Mouse (Mus musculus): ENCODE data around the gene Igf2bp2. TPM values are rescaled to one million over a fixed set of nuclear protein-coding genes. Genes with fewer than 3 reads are reported as not detected.
A peak's percentile ranks its signal among the peaks of the same experiment; 100 is the strongest.

The Igf2bp2 gene
- total RNA-seq, 2 experiments from 2014 or later, result 0.68 to 1.00 TPM

- no peak for DNase-seq (ENCODE audit: low spot score in 2 of 2)
Measured at GRCm38 (mm10) chr16:22149659-22150345, 13.3 kb downstream of the Igf2bp2 start.

DNA sequence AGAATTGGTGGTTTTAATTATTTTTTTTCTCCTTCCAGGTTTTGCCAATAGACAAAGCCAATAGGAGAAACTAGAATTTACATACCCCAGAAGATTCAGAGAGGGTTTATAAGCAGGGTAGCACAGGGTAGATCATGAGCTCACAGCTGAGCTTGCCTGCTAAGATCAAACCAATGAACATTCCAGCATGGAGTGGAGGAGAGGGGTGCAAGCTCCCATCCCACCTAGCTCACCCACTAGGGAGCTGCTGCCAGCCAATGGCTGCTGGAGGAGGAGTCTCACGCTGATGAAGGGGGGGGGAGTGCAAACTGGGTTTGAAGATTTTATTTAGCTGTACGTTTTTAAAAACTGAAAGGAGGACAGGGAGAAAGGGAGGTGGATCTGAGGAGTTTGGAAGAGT, 14.0 kb downstream of the Igf2bp2 start:
- DNase-seq (ENCODE audit: low spot score in 2 of 2), result no peak

DNA sequence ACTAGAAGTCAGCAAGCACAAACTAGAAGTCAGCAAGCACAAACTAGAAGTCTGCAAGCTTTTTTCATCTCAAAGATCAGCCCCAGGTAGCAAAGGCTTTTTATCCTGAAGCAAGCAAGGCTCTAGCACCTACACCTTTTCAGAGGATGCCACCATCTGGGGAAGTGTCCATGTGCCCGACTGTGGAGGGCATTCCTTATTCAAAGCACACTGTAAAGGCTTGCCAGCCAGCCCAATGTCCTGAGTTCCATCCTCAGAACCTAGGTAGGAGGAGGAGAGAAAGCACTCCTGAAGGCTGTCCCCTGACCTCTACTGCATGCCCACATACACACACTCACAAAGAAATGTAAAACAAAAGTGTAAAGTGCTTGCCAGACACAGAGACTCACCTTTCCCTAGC, 16.0 kb downstream of the Igf2bp2 start:
- DNase-seq (ENCODE audit: low spot score in 2 of 2), result no peak

GRCm38 (mm10) chr16:22146071-22146470, 17.0 kb downstream of the Igf2bp2 start:
- no peak for DNase-seq (ENCODE audit: low spot score in 2 of 2)

- no peak for DNase-seq (ENCODE audit: low spot score in 2 of 2)
Measured at GRCm38 (mm10) chr16:22144490-22144889, 18.6 kb downstream of the Igf2bp2 start.

DNA sequence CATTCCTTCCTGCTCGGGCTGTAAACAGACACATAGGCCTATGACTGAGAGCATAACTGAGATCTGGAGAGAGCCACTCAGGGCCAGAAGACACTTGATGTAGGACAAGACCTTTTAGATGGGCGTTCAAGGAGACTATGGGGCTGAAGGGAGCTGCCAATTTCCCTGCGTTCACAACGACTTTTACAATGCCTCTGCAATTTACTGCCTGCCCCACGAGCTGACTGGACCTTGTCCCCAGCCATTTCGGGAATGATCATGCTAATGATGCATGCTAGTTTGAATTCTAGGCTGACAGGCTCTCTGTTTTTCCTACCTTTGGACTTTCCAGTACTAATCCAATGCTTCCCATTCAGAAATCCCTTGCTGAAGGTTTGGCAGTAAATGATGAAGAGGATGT, 22.2 kb downstream of the Igf2bp2 start:
- DNase-seq (ENCODE audit: low spot score in 2 of 2), result no peak

DNA sequence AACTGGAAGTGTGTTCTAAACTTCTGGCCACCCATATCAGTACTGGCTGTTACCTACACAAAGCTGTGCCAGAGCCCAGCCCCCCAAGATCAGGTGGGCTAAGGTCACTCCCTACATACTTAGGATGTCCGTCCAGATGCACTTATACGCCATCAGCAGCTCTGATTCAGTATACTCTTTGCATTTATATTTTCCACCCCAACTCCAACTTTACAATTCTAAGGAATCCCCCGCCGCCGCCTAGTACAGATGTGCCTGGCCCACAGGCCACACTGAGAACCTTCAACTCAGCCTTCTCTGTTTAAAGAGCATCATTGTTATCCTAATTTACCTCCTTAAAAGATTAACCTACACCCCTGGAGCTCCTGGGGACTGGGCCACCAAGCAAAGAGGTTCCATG, 23.3 kb downstream of the Igf2bp2 start:
- DNase-seq (ENCODE audit: low spot score in 2 of 2), result no peak

DNA sequence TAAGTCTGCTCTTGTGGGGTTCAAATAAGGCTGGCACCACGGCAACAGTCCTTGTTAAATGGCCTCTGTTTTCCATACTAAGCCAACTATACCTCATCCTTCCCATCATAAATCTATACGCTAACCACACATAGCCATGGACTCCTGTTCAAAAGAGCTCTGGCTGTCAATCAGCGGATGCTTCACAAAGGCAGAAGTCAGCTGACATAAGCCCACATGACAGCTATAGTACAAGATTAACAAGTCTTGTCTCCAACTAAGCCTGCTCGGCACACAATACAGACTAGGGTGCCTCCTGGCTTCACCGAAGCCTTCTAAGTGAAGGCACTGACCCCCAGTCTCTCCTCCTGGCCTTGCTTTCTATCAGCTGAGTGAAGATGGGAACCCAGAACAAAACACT, 26.9 kb downstream of the Igf2bp2 start:
- no peak for DNase-seq (ENCODE audit: low spot score in 2 of 2)

GRCm38 (mm10) chr16:22131321-22131720, 31.8 kb downstream of the Igf2bp2 start:
- no peak for DNase-seq (ENCODE audit: low spot score in 2 of 2)

- DNase-seq (ENCODE audit: low spot score in 2 of 2), result no peak
Measured at GRCm38 (mm10) chr16:22129511-22129910, 33.6 kb downstream of the Igf2bp2 start.

- no peak for DNase-seq (ENCODE audit: low spot score in 2 of 2)
Measured at GRCm38 (mm10) chr16:22128595-22128994, 34.5 kb downstream of the Igf2bp2 start.

GRCm38 (mm10) chr16:22127806-22128205, 35.3 kb downstream of the Igf2bp2 start:
- DNase-seq (ENCODE audit: low spot score in 2 of 2), result no peak

GRCm38 (mm10) chr16:22126936-22127335, 36.2 kb downstream of the Igf2bp2 start:
- DNase-seq (ENCODE audit: low spot score in 2 of 2), result no peak

- no peak for DNase-seq (ENCODE audit: low spot score in 2 of 2)
Measured at GRCm38 (mm10) chr16:22124325-22124918, 38.7 kb downstream of the Igf2bp2 start.

DNA sequence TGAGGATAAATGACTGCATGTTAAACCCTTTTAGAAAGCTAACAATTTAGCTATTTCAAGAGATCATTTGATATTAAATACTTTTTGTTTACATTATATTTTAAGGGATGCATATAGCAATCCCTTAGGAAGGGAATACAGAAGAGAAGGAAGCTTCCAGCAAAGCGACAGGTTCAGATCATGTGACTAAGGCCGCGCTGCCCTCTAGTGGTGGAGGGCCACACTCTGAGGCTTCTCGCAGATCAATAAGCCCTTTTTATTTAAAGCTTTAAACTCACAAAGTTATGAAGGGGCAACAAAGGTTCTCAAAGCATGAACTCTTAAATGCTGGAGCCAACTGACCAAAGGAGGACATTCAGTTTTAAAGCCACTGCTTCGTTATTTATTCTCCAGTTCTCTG, 39.4 kb downstream of the Igf2bp2 start:
- DNase-seq (ENCODE audit: low spot score in 2 of 2), result peak; percentile 34 to 57

GRCm38 (mm10) chr16:22121109-22121508, 42.0 kb downstream of the Igf2bp2 start:
- peak; percentile 24 to 40 for DNase-seq (ENCODE audit: low spot score in 2 of 2)

DNA sequence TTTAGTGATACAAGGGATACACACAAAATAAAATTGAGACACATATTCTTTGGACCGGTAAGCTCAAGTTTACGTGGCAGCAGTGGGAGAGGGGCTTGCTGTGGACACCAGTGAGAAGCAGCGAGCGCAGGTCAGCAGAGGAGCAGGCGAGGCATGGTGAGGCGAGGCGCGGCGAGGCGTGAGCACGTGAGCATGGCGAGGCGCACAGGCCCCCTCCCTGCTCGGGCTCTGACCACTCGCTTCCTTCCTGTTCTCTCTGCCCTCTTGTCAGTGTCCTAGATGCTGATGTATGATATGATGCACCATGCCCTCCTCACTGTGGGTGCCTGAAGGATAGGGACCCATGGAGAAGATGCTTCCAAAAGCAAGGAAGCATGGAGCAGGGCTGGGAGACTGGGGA, 43.6 kb downstream of the Igf2bp2 start:
- DNase-seq (ENCODE audit: low spot score in 2 of 2), result peak in 1 of 2 experiments; percentile 5

GRCm38 (mm10) chr16:22118716-22119501, 44.2 kb downstream of the Igf2bp2 start:
- peak in 1 of 2 experiments; percentile 5 for DNase-seq (ENCODE audit: low spot score in 2 of 2)

GRCm38 (mm10) chr16:22118151-22118550, 44.9 kb downstream of the Igf2bp2 start:
- DNase-seq (ENCODE audit: low spot score in 2 of 2), result no peak

- no peak for DNase-seq (ENCODE audit: low spot score in 2 of 2)
Measured at GRCm38 (mm10) chr16:22116748-22117147, 46.4 kb downstream of the Igf2bp2 start.

GRCm38 (mm10) chr16:22116058-22116457, 47.0 kb downstream of the Igf2bp2 start:
- DNase-seq (ENCODE audit: low spot score in 2 of 2), result no peak

GRCm38 (mm10) chr16:22110036-22110435, 53.1 kb downstream of the Igf2bp2 start:
- DNase-seq (ENCODE audit: low spot score in 2 of 2), result no peak
